ENCODE assay signal across 10 mouse cellular contexts in genomic region chr4:133039832-133040231, GRCm38 (mm10). TPM values are rescaled to one million over a fixed set of nuclear protein-coding genes. Genes with fewer than 3 reads are reported as not detected.
DNase-seq lines count a peak whose midpoint lies in the region; ATAC-seq and TF ChIP-seq lines count a peak whose summit lies in the region.
"Had no signal": no experiment of that assay in that cellular context is flagged by ENCODE, and none has a peak within 500 bp of the region (broad histone marks: within the 10 kb centered on the region; RNA-seq: fewer than 3 reads in every experiment).

No protein-coding gene starts in this region.

- TF ChIP-seq POLR2A in cerebellum, adult 2 months (IDR thresholded peaks at IDR 0.05; ENCODE audit: borderline replicate concordance, insufficient read depth, low read length), result no peak

- no peaks in the 10 kb centered on the region for H3K36me3 ChIP-seq in lung, embryonic 16.5 days (ENCODE audit: control insufficient read depth, insufficient read depth, low read length)
- H3K36me3 ChIP-seq in limb, embryonic 11.5 days (ENCODE audit: control insufficient read depth, insufficient read depth, low read length), result 0 out of 2 replicates have a peak, but pooled peaks cover 2% of the 10 kb centered on the region
- peaks cover 2% of the 10 kb centered on the region; the same call in 1 of the 2 replicates for H3K36me3 ChIP-seq in stomach, embryonic 14.5 days (ENCODE audit: control insufficient read depth, insufficient read depth, low read length)

- peak overlapping the region; percentile 11 for H3K4me3 ChIP-seq in cerebellum, adult 2 months (replicated peaks; ENCODE audit: insufficient read depth, low read depth, low read length)
- H3K4me3 ChIP-seq in lung, embryonic 16.5 days (ENCODE audit: low read length), result peak overlapping the region; percentile 66
- H3K4me3 ChIP-seq in limb, embryonic 11.5 days (ENCODE audit: low read depth, low read length), result peak overlapping the region; percentile 55
- H3K4me3 ChIP-seq in stomach, embryonic 14.5 days (ENCODE audit: low read depth, low read length), result peak overlapping the region; percentile 68

- H3K4me1 ChIP-seq in cerebellum, adult 2 months (ENCODE audit: control insufficient read depth, insufficient read depth, low read length), result peaks cover 55% of the 10 kb centered on the region
- H3K4me1 ChIP-seq in lung, embryonic 16.5 days (replicated peaks; ENCODE audit: control insufficient read depth, insufficient read depth, low read length), result peaks cover 68% of the 10 kb centered on the region
- H3K4me1 ChIP-seq in limb, embryonic 11.5 days (ENCODE audit: control insufficient read depth, insufficient read depth, low read length), result peaks cover 71% of the 10 kb centered on the region
- H3K4me1 ChIP-seq in stomach, embryonic 14.5 days (ENCODE audit: control insufficient read depth, insufficient read depth, low read length), result peaks cover 69% of the 10 kb centered on the region

- H3K9me3 ChIP-seq in lung, embryonic 16.5 days (ENCODE audit: control insufficient read depth, low read length), result no peaks in the 10 kb centered on the region
- no peaks in the 10 kb centered on the region for H3K9me3 ChIP-seq in limb, embryonic 11.5 days (ENCODE audit: control insufficient read depth, low read length)
- no peaks in the 10 kb centered on the region for H3K9me3 ChIP-seq in stomach, embryonic 14.5 days (ENCODE audit: control insufficient read depth, low read depth, low read length)
- H3K9me3 ChIP-seq: megakaryocyte, embryonic 14.5 days had no signal

- no peak for DNase-seq in cerebellum, adult 2 months
- no peak for DNase-seq in cerebellum, adult 11 months
- no peak for DNase-seq in lung, postnatal 4 days
- DNase-seq in limb, embryonic 11.5 days (ENCODE audit: low spot score), result no peak
- DNase-seq: gastrocnemius, postnatal 36 days had no signal

- ATAC-seq in lung, embryonic 16.5 days (ENCODE audit: low read depth), result no peak
- no peak for ATAC-seq in limb, embryonic 11.5 days (ENCODE audit: insufficient number of reproducible peaks, low FRiP score, low TSS enrichment, low read depth)
- no peak for ATAC-seq in stomach, embryonic 14.5 days (ENCODE audit: insufficient number of reproducible peaks, insufficient read depth, low FRiP score, low read depth)
- ATAC-seq in megakaryocyte progenitor cell, adult 5-6 weeks (replicated peaks; ENCODE audit: poor library complexity), result no peak
- no peak for ATAC-seq in cerebellum, adult (ENCODE audit: insufficient number of reproducible peaks, low FRiP score, low TSS enrichment)

- WGBS in cerebellum, adult 2 months, result 53% methylated on average over 18 of the region's 18 CpGs
- WGBS in lung, embryonic 16.5 days, result 10% methylated on average over 18 of the region's 18 CpGs
- 2% methylated on average over 18 of the region's 18 CpGs for WGBS in limb, embryonic 11.5 days
- WGBS in stomach, embryonic 14.5 days, result 10% methylated on average over 18 of the region's 18 CpGs

- no peaks in the 10 kb centered on the region for H3K27me3 ChIP-seq in cerebellum, adult 2 months (ENCODE audit: control insufficient read depth, insufficient read depth, low read length)
- no peaks in the 10 kb centered on the region for H3K27me3 ChIP-seq in lung, embryonic 16.5 days (ENCODE audit: control insufficient read depth, insufficient read depth, low read depth, low read length)
- no peaks in the 10 kb centered on the region for H3K27me3 ChIP-seq in limb, embryonic 11.5 days (ENCODE audit: control insufficient read depth, insufficient read depth, low read length)
- no peaks in the 10 kb centered on the region for H3K27me3 ChIP-seq in stomach, embryonic 14.5 days (ENCODE audit: control insufficient read depth, insufficient read depth, low read length)

- H3K4me2 ChIP-seq in lung, embryonic 16.5 days (ENCODE audit: low read depth, low read length), result peak overlapping the region; percentile 100
- H3K4me2 ChIP-seq in limb, embryonic 11.5 days (ENCODE audit: low read depth, severe bottlenecking), result peak overlapping the region; percentile 100
- H3K4me2 ChIP-seq in stomach, embryonic 14.5 days (replicated peaks; ENCODE audit: low read depth, low read length), result peak overlapping the region; percentile 100

- H3K27ac ChIP-seq in cerebellum, adult 2 months (ENCODE audit: insufficient read depth, low read length), result no peak overlapping the region
- H3K27ac ChIP-seq in lung, embryonic 16.5 days (ENCODE audit: low read length), result peak overlapping the region; percentile 96
- H3K27ac ChIP-seq in limb, embryonic 11.5 days (replicated peaks; ENCODE audit: low read depth, low read length), result peak overlapping the region; percentile 93; the same call in 1 of the 2 replicates
- H3K27ac ChIP-seq in stomach, embryonic 14.5 days (ENCODE audit: low read length), result peak overlapping the region; percentile 95; the same call in 1 of the 2 replicates

- no peak for TF ChIP-seq CTCF in cerebellum, adult 2 months (IDR thresholded peaks at IDR 0.05; ENCODE audit: borderline replicate concordance, insufficient read depth, low read depth, low read length)

- H3K9ac ChIP-seq in lung, embryonic 16.5 days (ENCODE audit: low read length), result peak overlapping the region; percentile 82
- H3K9ac ChIP-seq in limb, embryonic 11.5 days (ENCODE audit: low read length), result 0 out of 2 replicates have a peak overlapping the region, but pooled peaks have one; percentile 32
- peak overlapping the region; percentile 67; the same call in 1 of the 2 replicates for H3K9ac ChIP-seq in stomach, embryonic 14.5 days (replicated peaks; ENCODE audit: low read depth, low read length)

RNA-seq across cellular contexts. Expression of gene Ahdc1, which starts 28.8 kb away (rescaled TPM):
- polyA plus RNA-seq in cerebellum, adult 2 months (2012; rRNA removed), result 30.8 and 34.3 TPM in 2 replicates
- 8.0 and 8.2 TPM in 2 replicates for polyA plus RNA-seq in lung, embryonic 16.5 days (2015; fragmentation: Nextera tagmentation; extraction: Ambion mirVana)
- polyA plus RNA-seq in limb, embryonic 11.5 days (2014; fragmentation: Nextera tagmentation; extraction: Ambion mirVana), result 10.2 and 10.5 TPM in 2 replicates
- polyA plus RNA-seq in stomach, embryonic 14.5 days (2014; fragmentation: Nextera tagmentation; extraction: Ambion mirVana), result 10.3 and 10.7 TPM in 2 replicates
- total RNA-seq in megakaryocyte progenitor cell, adult 5-6 weeks (2015), result 4.1 and 5.3 TPM in 2 replicates
- total RNA-seq in megakaryocyte progenitor cell, adult 5-6 weeks (2017), result 0.81 and 3.8 TPM in 2 replicates

Comparison
In these comparisons a context has a peak if more than half of its experiments do, and no peak if none do; other contexts are left out.
1. H3K4me3 ChIP-seq: peak in every context shown above with its lines; median percentile 68 in stomach, embryonic 14.5 days; 66 in lung, embryonic 16.5 days; 55 in limb, embryonic 11.5 days; 11 in cerebellum, adult 2 months.
2. H3K9ac ChIP-seq: peak in every context shown above with its lines; median percentile 82 in lung, embryonic 16.5 days; 67 in stomach, embryonic 14.5 days; 32 in limb, embryonic 11.5 days.